Mouse (Mus musculus) heart, postnatal 4 days (tissue): Measurements from ENCODE around the gene Nfat5. TPM values are rescaled to one million over a fixed set of nuclear protein-coding genes. Genes with fewer than 3 reads are reported as not detected.

Experiments
- DNase-seq: peaks from one replicate; pipeline ENCODE4 v3.0.0; 2021
- total RNA-seq, 2 experiments: library from RNA; stranded (reverse); gene quantifications; 2 replicates each; pipeline ENCODE4 v1.2.3; 2021

Gene Nfat5
- 10 to 100 TPM; 46.5 to 49.4 TPM for total RNA-seq

GRCm38 (mm10) chr8:107292928-107293601, at the start of gene Nfat5:
Gene Nfat5, plus strand, starts transcription at chr8:107293470.
- DNase-seq = peak; percentile 99

GRCm38 (mm10) chr8:107244218-107244617, 49.1 kb upstream of the Nfat5 start:
- DNase-seq = no peak

- no peak for DNase-seq
Observed at GRCm38 (mm10) chr8:107248456-107248855, 44.8 kb upstream of the Nfat5 start.

DNA sequence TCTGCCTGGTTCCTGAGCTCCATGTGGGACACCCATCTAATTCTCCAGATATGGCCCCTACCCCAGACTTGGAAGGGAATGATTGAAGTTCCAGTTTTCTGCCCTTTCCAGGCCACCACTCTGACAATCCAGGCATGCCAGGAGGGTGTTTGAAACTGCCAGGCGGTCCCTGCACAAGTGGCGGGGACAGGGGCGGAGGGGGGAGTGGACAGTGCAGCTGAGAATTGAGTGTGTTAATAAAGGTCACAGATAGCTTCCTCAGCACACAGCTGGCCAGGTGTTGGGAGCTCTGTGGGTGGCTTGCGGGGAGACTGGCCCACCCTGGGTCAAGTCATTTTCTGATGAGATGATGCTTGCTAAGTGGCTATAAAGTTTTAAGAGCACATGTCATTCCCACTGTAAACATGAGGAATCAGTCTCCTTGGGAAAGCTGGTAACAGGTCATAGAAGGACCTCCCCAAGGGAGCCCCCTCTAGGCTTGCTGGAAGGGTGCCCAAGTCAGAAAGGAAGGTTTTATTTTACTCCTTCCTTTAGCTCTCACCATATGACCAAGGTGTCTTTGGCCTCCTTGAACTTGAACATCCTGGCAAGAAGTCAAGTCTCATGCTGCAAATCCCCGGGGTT, 41.7 kb upstream of the Nfat5 start:
- peak; percentile 15 for DNase-seq

DNA sequence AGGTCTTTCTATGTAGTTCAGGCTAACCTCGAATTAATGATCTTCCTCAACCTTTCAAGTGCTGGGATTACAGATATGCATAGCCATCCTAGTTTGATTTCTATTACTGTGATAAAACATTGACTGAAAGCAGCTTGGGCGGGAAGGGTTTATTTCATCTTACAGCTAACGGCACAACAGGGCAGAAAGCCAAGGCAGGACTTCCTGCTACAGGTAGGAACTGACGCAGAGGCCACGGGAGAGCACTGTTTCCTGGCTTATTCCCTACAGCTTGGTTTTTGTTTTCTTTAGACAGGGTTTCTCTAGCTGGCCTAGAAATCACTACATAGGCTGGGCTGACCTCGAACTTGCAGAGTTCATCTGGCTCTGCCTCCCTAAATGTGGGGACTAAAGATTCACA, 40.1 kb upstream of the Nfat5 start:
- DNase-seq = peak; percentile 11

- DNase-seq = peak; percentile 20
Observed at GRCm38 (mm10) chr8:107254403-107254802, 38.9 kb upstream of the Nfat5 start.

DNA sequence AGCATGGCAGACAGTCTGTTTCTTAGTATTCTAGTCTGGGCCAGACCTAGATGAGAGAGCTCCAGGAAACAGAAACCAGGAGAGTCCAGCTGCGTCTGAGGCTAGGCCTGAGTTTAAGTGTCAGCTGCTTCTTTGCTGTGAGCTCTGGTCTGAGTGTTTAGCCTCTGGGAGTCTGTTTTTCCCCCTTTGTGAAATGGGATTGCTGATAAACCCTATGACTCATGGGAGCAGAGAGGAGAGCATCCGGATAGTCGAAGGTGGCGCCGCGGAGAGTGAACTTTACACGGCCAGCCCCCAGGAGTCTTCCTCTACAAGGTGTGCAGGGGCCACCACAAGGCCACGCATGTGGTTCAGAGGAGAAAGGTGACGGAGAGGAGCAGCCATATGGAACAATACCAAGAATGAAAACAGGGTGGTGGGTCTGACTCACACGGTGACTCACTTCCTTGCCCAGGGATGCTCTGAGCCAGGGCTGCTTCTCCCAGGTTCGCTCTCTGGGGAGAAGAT, 38.3 kb upstream of the Nfat5 start:
- DNase-seq = peak; percentile 18

- no peak for DNase-seq
Observed at GRCm38 (mm10) chr8:107257223-107257622, 36.0 kb upstream of the Nfat5 start.

- no peak for DNase-seq
Observed at GRCm38 (mm10) chr8:107260120-107260519, 33.1 kb upstream of the Nfat5 start.

DNA sequence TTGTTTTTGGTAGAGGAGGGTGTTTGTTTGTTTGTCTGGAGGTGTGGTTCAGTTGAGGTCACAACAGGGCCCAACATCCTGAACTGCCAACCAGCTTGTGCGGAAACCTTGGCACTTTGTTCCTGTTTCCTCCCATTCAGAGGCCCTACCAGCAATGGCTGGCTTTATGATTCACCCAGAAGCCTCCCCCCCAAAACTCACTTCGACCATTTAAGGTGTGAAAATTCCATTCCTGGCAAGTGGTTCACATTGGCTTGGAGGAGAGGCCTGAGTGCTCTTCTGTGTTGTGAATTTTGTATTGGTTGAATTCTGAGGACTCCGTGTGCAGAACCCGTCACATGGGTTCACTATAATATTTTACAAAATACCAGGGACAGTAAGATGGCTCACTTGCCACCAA, 32.1 kb upstream of the Nfat5 start:
- DNase-seq = no peak

DNA sequence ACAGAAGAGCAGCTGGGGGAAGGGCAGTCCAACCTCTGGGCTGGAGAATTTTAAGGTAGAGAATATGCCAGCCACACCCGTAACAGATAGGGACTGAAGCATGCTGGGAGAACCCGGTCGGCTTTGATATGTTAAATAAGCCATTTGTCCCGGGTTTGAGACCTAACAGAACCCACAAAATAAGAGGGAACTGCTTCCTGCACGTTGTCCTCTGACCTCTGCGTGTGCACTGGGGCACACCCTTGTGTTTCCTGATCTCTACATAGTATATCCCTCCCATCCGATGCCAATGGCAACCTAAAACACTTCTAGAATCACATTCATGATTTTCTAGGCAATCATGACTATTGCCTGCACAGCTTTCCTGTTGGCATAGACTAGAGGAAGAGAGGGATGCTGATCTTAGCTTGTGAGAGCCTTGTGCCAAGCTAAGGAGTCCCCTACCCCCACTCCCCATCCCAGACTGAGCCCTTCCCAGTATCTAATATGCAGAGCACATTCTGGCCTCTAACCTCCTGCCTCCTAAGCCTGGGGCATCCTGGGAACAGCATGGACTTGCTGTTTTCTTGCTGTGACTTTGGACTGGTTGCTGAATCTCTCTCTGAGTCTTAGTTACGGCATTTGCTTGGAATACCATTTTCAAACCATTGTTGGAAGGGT, 31.1 kb upstream of the Nfat5 start:
- DNase-seq = no peak

DNA sequence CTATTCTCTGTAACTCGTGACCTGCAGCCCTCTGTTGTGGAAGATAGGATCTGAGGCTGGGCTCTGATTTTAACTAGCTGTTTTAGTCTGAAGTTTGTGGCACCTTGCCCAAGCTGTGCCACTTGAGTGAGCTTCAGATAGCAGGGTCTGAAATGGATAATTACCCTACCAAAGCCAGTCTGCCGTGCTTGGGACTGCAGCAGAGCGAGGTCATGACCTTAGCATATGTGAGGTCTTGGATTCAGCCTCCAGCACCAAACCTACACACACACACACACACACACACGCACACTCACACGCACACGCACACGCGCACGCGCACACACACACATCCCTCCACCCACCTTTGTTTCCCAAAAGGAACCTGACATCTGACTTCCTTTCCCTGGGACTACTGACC, 27.5 kb upstream of the Nfat5 start:
- peak; percentile 41 for DNase-seq

- DNase-seq = no peak
Observed at GRCm38 (mm10) chr8:107268501-107268900, 24.8 kb upstream of the Nfat5 start.

- no peak for DNase-seq
Observed at GRCm38 (mm10) chr8:107269191-107269590, 24.1 kb upstream of the Nfat5 start.

- DNase-seq = no peak
Observed at GRCm38 (mm10) chr8:107269617-107270139, 23.6 kb upstream of the Nfat5 start.

GRCm38 (mm10) chr8:107270287-107270686, 23.0 kb upstream of the Nfat5 start:
- no peak for DNase-seq

DNA sequence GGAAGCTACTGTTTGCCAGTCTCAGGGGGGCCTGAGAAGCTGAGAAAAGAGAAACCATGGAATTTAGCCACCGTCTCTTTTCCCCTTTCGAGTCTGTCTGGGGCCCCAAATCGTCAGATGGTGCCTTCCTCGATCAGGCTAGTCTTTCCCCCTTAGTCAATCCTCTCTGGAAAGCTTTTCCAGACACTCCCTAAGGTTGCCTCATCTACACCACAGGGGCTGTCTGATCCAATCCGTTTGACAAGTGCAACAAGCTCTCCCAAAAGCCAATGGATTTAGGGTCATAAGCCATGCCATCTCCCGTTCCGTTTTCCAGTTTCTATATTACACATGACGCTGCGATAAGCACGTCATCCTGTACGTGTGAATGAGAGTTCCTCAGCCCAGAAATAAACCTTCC, 22.5 kb upstream of the Nfat5 start:
- no peak for DNase-seq

- DNase-seq = no peak
Observed at GRCm38 (mm10) chr8:107277323-107277883, 15.9 kb upstream of the Nfat5 start.

GRCm38 (mm10) chr8:107278571-107278970, 14.7 kb upstream of the Nfat5 start:
- no peak for DNase-seq

DNA sequence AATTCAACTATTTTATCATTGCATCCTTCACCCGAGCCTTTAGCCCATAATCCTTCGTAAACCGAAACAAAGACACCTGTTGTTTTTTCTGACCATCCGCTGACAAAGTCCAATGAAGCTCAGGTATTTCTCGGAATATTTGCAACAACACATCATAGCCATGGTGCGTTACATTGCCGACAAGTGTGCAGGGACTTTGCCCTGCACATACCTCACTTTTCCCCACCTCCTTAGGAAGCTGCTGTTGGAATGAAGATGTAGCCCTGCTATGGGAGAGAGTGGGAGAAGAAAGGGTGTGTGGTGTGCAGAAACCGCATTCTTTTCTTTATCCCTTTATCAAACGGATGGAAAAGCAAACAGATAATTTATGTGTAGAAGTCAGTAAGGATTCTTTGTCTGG, 6.6 kb upstream of the Nfat5 start:
- no peak for DNase-seq

DNA sequence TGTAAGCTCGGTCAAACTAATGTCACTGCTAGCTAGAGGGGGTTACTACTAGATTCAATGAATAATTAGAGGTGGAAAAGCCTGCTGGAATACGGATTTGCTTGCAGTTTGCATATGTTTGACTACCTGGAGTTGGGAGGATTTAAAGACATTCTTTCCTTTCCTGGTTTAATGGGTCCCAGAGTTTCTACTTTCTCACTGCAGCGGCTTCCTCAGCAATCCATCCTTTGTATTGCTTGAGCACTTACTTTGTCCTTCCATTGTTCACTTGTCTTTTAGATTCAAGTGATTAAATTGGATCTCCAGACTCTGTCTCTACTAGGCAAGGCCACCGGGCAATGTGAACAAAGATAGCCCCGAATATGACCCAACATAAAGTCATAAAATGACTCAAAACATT, 5.7 kb upstream of the Nfat5 start:
- DNase-seq = no peak

GRCm38 (mm10) chr8:107291171-107291601, 2.1 kb upstream of the Nfat5 start:
- no peak for DNase-seq
